20 mouse cellular contexts compared by ENCODE assay signal in genomic region chr5:103791741-103792140, GRCm38 (mm10).
DNase-seq lines count a peak whose midpoint lies in the region; TF ChIP-seq lines count a peak whose summit lies in the region.
"Had no signal": no experiment of that assay in that cellular context is flagged by ENCODE, and none has a peak within 500 bp of the region (broad histone marks: within the 10 kb centered on the region; RNA-seq: fewer than 3 reads in every experiment).

No protein-coding gene starts in this region.

- 68% methylated on average over 7 of the region's 7 CpGs for WGBS in cerebellum, adult 2 months

- H3K27ac ChIP-seq in cerebellum, adult 2 months (ENCODE audit: insufficient read depth, low read length) = no peak overlapping the region
- H3K27ac ChIP-seq: embryonic facial prominence, embryonic 12.5 days; embryonic facial prominence, embryonic 15.5 days; heart, adult 2 months; heart, embryonic 10.5 days; heart, embryonic 13.5 days; hindbrain, embryonic 15.5 days; intestine, embryonic 15.5 days had no signal

- no peaks in the 10 kb centered on the region for H3K27me3 ChIP-seq in cerebellum, adult 2 months (ENCODE audit: control insufficient read depth, insufficient read depth, low read length)
- H3K27me3 ChIP-seq: embryonic facial prominence, embryonic 12.5 days; embryonic facial prominence, embryonic 15.5 days; heart, embryonic 13.5 days; hindbrain, embryonic 15.5 days; intestine, embryonic 15.5 days had no signal

- peaks cover 11% of the 10 kb centered on the region for H3K4me1 ChIP-seq in cerebellum, adult 2 months (ENCODE audit: control insufficient read depth, insufficient read depth, low read length)
- H3K4me1 ChIP-seq: intestine, embryonic 15.5 days had no signal

- TF ChIP-seq POLR2A in cerebellum, adult 2 months (IDR thresholded peaks at IDR 0.05; ENCODE audit: borderline replicate concordance, insufficient read depth, low read length) = no peak

- no peak for TF ChIP-seq CTCF in cerebellum, adult 2 months (IDR thresholded peaks at IDR 0.05; ENCODE audit: borderline replicate concordance, insufficient read depth, low read depth, low read length)

- intact Hi-C loops in left cerebral cortex, postnatal 4 days (cut with DNase I) = no loop called here
- intact Hi-C loops in left cerebral cortex, postnatal 36 days (cut with DNase I) = no loop called here

- H3K4me3 ChIP-seq in cerebellum, adult 2 months (replicated peaks; ENCODE audit: insufficient read depth, low read depth, low read length) = no peak overlapping the region
- H3K4me3 ChIP-seq: embryonic facial prominence, embryonic 12.5 days; embryonic facial prominence, embryonic 15.5 days; heart, adult 2 months; heart, embryonic 10.5 days; heart, embryonic 13.5 days; hindbrain, embryonic 15.5 days; intestine, embryonic 15.5 days had no signal

- DNase-seq in cerebellum, adult 9-11 months = peak; percentile 33
- no peak for DNase-seq in cerebellum, adult 2 months
- DNase-seq in cerebellum, postnatal 25 days = peak; percentile 27 to 35
- DNase-seq in cerebellum, adult 18-20 months = no peak
- DNase-seq in left cerebral cortex, postnatal 4 days = peak; percentile 69
- no peak for DNase-seq in left cerebral cortex, postnatal 36 days (ENCODE audit: low spot score in 2 of 2)
- DNase-seq: adrenal gland, adult 8-10 months; adrenal gland, postnatal 25 days; forebrain, postnatal 0 days; gastrocnemius, postnatal 36 days; heart, adult 2 months; heart, postnatal 14 days; heart, postnatal 4 days; kidney, adult 11 months had no signal

Comparison
In these comparisons a context has a peak if more than half of its experiments do, and no peak if none do; other contexts are left out.
1. DNase-seq: peak in cerebellum, adult 9-11 months (single experiment), cerebellum, postnatal 25 days (2 of 2) and left cerebral cortex, postnatal 4 days (single experiment); none in cerebellum, adult 2 months (0 of 2), cerebellum, adult 18-20 months (0 of 2) and left cerebral cortex, postnatal 36 days (0 of 2).